Mouse (Mus musculus) splenic B cell, adult 2 months (primary cell): ENCODE results near the gene Gm3448.

ENCODE experiments used
- DNase-seq: peaks from one replicate; pipeline ENCODE4 v3.0.0-alpha.2; 2011; ENCODE audit warnings: low read depth, low spot score
- H3K27me3 ChIP-seq: 2 replicates; pipeline ENCODE4 v1.6.1; 2012; ENCODE audit warnings: mild to moderate bottlenecking, low read length, moderate library complexity, mixed read lengths; ENCODE audit not compliant: control insufficient read depth, poor library complexity, insufficient read depth, severe bottlenecking
- H3K36me3 ChIP-seq: 2 replicates; pipeline ENCODE4 v1.6.1; 2012; ENCODE audit warnings: mild to moderate bottlenecking, low read length, moderate library complexity, mixed read lengths; ENCODE audit not compliant: control insufficient read depth, poor library complexity, insufficient read depth, severe bottlenecking

Gene Gm3448

GRCm38 (mm10) chr17:14953452-14953851, 87.9 kb downstream of the Gm3448 start:
- peak; percentile 7 for DNase-seq
- H3K36me3 ChIP-seq, result peaks cover 4% of the 10 kb centered on the region; the same call in 1 of the 2 replicates
- H3K27me3 ChIP-seq, result no peaks in the 10 kb centered on the region

GRCm38 (mm10) chr17:14949161-14949827, 92.0 kb downstream of the Gm3448 start:
- Histone ChIP-seq H3K36me3 (peaks cover 7% of the 10 kb centered on the region), H3K27me3 (no peaks in the 10 kb centered on the region)
- DNase-seq, result no peak
